Mouse (Mus musculus) thymus, postnatal 4 days (tissue): ENCODE data around the gene Mettl1.

Experiments used
- DNase-seq: peaks from one replicate; pipeline ENCODE4 v3.0.0; 2021

Gene Mettl1

DNA sequence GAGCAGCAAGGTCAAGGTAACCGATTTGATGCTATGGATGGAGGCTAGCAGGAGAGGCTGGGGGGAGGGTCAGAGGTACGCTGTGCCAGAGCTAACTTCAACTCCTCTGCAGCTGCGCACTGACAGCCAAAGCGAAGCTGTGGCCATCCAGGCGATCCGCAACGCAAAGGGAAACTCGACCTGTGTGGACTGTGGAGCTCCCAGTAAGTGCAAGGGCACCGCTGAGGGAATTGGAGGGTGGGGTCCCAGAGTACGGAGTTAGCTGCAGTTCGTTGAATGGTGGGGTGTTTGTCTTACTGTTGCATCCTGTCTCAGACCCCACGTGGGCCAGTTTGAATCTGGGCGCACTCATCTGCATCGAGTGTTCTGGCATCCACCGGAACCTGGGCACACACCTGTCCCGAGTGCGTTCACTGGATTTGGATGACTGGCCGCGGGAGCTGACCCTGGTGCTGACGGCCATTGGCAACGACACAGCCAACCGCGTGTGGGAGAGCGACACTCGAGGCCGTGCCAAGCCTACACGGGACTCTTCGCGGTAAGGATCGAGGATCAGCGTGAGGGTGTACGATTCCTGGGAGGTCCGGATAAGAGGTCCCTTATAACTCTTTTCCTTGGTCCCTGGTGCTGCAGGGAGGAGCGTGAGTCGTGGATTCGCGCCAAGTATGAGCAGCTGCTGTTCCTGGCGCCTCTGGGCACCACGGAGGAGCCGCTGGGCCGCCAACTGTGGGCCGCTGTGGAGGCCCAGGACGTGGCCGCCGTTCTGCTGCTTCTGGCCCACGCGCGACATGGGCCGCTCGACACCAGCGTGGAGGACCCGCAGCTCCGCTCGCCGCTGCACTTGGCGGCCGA, 49.6 kb downstream of the Mettl1 start:
- DNase-seq, result no peak

DNA sequence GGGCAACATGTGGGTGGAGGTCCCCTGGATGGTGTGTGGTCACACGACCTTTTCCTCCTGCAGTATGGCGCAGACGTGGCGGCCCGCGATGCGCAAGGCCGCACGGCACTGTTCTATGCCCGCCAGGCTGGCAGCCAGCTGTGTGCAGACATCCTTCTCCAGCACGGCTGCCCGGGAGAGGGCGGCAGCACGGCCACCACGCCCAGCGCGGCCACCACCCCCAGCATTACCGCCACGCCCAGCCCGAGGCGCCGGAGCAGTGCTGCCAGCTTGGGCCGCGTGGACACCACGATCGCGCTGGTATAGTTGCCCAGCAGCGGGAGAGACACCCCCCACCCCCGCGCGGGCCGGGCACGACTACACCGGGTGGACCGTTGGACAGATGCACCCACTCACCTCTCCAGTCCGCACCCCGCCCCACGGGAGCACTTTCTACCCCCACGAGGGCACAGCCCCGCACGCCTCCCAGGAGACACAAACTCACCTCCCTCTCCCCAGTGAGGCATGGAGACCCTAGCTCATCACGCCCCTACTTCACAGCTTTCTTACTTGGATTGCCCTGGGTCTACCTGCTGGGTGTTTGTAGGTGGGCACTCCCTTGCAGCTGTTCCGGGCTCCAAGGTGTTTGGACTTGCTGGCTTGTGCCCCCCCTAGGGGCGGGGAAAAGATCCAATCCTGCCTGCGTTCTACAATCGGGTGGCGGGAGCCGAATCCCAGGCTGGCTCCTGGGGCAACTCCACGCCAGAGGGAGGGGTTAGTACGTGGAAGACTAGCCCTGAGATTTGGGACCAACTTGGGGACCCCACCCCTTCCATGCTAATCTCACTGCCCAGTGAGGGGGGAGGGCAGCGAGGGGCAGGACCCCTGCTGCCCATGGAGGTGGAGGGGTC, 50.5 kb downstream of the Mettl1 start:
- DNase-seq, result no peak

DNA sequence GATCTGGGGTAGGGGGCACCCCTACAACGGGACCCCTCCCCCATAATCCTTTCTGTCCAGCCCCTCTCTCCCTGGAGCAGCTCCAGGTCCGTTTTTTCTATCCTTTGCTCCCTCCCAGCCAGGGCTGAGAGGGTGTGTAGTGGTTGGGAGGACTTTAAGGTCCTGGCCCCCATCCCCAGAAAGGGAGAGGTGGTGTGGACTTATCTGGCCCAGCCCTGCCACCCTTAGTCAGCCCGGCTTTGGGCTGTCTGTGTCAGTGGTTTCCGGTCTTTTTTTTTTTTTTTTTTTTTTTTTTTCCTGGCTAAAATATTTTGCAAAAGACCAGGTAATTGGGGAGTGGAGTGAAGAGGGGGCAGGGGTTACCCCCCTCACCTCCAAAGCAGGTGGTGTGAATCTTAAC, 51.5 kb downstream of the Mettl1 start:
- no peak for DNase-seq

DNA sequence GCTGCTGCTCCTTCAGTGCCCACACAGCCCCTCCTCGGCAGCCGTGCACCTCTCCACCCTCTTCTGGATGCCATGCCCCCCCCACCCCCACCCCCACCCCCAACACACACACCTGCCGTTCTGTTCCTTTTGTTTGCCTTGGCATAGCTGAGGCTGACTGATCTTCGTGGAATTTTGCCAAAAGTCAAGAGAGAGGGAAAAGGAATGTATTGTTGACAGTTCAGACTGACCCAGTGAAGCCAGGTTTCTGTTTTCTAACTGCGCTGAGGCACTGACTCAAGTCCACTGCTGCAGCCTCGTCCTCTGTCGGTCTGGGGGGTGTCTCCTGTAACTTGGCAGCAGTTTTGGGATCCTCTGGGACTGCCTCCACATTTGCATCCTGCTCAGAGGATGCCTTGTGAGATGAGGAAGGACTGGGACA, 53.2 kb downstream of the Mettl1 start:
- no peak for DNase-seq
